Mouse (Mus musculus) myocyte (in vitro differentiated cells): Measurements from ENCODE around the gene Pan3.
A peak's percentile ranks its signal among the peaks of the same experiment; 100 is the strongest.

ENCODE experiments used
- CEBPB ChIP-seq: IDR thresholded peaks from 2 replicates; pipeline ENCODE4 v1.6.1; 2011; ENCODE audit warnings: mild to moderate bottlenecking, moderate library complexity; ENCODE audit not compliant: poor library complexity, insufficient read depth, severe bottlenecking
- E2F4 ChIP-seq: IDR thresholded peaks from one replicate; pipeline ENCODE4 v1.6.1; 2011; ENCODE audit warnings: mild to moderate bottlenecking, control low read depth, moderate library complexity; ENCODE audit not compliant: insufficient read depth
- MAX ChIP-seq: IDR thresholded peaks from one replicate; pipeline ENCODE4 v1.6.1; 2011; ENCODE audit warnings: low read depth, mild to moderate bottlenecking, control low read depth
- MYOD1 ChIP-seq, 3 experiments: IDR thresholded peaks; one replicate each; pipeline ENCODE4 v1.6.1; 2011; ENCODE audit warnings: control low read depth in 2 of 3, low read depth in 2 of 3, mild to moderate bottlenecking in 2 of 3, moderate library complexity in 1 of 3; ENCODE audit not compliant: insufficient read length in 2 of 3, control insufficient read depth in 1 of 3
- POLR2A ChIP-seq: IDR thresholded peaks from one replicate; pipeline ENCODE4 v1.6.1; 2011; ENCODE audit warnings: low read depth, mild to moderate bottlenecking, control low read depth, moderate library complexity; ENCODE audit not compliant: insufficient read length
- REST ChIP-seq: IDR thresholded peaks from one replicate; pipeline ENCODE4 v1.6.1; 2011; ENCODE audit warnings: mild to moderate bottlenecking, control low read depth, moderate library complexity; ENCODE audit not compliant: insufficient read depth, insufficient read length
- TCF12 ChIP-seq: IDR thresholded peaks from one replicate; pipeline ENCODE4 v1.6.1; 2011; ENCODE audit warnings: mild to moderate bottlenecking, control low read depth; ENCODE audit not compliant: poor library complexity, insufficient read depth, severe bottlenecking
- USF1 ChIP-seq: IDR thresholded peaks from one replicate; pipeline ENCODE4 v1.6.1; 2011; ENCODE audit warnings: low read depth, mild to moderate bottlenecking, control low read depth, moderate library complexity

GRCm38 (mm10) chr5:147388376-147389008 lies 41.5 kb upstream of the Pan3 start:
- TF ChIP-seq POLR2A, result no peak
- peak in 1 of 3 experiments; percentile 8 for TF ChIP-seq MYOD1 (IDR thresholded peaks at IDR 0.05; ENCODE audit: control insufficient read depth in 1 of 3, insufficient read length in 2 of 3, low read depth in 2 of 3)
- no peak for TF ChIP-seq USF1
- TF ChIP-seq MAX, result no peak
- TF ChIP-seq REST, result no peak
- no peak for TF ChIP-seq E2F4
- no peak for TF ChIP-seq TCF12
- TF ChIP-seq CEBPB, result no peak
